Mouse (Mus musculus) neutrophil, adult 59 days (primary cell): ENCODE results near the gene Cisd3. TPM values are rescaled to one million over a fixed set of nuclear protein-coding genes. Genes with fewer than 3 reads are reported as not detected.

Experiments
- total RNA-seq, 2 experiments: library from RNA; stranded (reverse); gene quantifications; 1 replicate in 1 of 2; 2 replicates in 1 of 2; pipeline ENCODE4 v1.2.4; 2023

The Cisd3 gene
- total RNA-seq = 1 to 10 TPM; 4.9 to 6.8 TPM

GRCm38 (mm10) chr11:97685613-97686321 is at the start of gene Cisd3:
Gene Cisd3, plus strand, starts transcription at chr11:97685826.

DNA sequence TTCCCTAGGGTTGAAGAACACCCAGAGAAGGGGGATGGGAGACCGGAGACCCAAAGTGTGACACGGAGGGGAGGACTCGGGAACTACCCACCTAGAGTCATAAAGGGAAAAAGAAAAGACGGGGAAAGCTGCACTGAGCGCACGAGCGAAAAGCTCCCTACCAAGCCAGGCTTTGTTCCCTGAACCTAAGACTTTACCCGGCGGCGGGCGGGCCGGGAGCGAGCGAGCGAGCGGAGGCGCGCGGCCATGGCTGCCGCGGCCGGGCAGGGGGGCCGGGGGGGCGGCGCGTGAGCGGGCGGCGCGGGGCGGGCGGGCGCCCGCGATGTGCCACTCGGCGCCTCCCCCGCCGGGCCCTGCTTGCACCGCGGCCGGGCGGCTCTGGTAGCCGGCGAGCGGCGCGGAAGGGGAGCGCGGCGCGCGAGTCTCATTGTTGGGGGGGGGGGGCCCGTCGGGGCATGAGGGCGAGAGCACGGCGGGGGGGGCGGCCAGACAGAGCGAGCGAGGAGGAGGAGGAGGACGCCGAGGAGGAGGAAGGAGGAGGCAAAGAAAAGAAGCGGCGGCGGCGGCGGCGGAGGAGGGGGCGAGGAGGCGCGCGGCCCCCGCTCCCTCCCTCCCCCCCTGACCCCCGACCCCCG is 22.6 kb upstream of the Cisd3 start, which contains the start of gene Mllt6:
Gene Mllt6 (plus strand): TSS at position 522 of the 635 bp plus-strand sequence.

GRCm38 (mm10) chr11:97700003-97700745 is 14.5 kb downstream of the Cisd3 start, which contains the start of gene Pcgf2:
Gene Pcgf2, minus strand, starts transcription at chr11:97700497.

DNA sequence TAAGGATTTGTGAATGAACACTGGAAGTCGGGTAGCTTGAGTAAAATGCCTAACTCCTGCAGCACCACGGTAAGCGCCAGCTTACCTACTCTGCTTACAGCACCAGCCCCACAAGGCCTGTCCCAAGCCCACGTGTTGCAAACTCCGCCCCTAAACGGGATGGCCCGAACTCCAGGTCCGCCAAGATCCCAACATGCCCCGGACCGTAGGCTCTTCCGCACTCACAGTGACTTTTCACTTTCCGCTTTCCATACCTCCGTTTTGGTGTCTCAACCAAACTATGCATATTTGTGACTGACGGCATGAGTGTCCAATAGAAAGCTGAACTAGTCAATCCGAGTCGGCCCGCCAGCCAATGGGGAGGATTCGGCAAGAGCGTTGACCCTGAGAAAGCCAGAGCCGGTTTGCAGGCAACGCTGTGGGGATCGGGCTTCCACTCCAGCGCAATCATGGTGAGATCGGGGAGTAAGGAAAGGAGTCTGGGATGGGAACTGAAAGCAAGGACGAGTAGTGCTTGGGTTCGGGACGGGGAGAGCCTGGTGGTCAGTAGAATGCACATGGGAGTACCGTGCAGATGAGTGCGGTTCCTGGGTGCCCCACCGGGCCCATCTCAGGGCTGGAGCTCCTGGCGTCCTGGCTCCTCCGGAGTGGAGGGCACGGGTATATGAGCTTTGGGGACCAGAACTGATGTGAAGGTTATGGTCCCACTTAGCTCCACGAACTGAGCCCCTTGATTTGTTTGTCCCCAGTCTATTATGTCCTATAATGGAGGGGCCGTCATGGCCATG is 17.6 kb downstream of the Cisd3 start, which contains the start of gene Psmb3:
Gene Psmb3 (plus strand): TSS at position 361 of the 788 bp plus-strand sequence.

Other genes starting within 250 kb of the Cisd3 start
- not detected for gene 4933428G20Rik, start 185.5 kb upstream of the Cisd3 start, total RNA-seq
- not detected for gene Srcin1, start 109.6 kb upstream of the Cisd3 start, total RNA-seq
- gene Epop, start 56.1 kb upstream of the Cisd3 start, total RNA-seq = under 1 TPM; 0.78 to 0.84 TPM
- gene Mllt6, start 22.4 kb upstream of the Cisd3 start, total RNA-seq = 1 to 10 TPM; 6.8 to 7.6 TPM
- 1 to 10 TPM; 1.4 to 2.1 TPM for gene Pcgf2, start 14.7 kb downstream of the Cisd3 start, total RNA-seq
- 100 to 1,000 TPM; 129 to 142 TPM for gene Psmb3, start 17.6 kb downstream of the Cisd3 start, total RNA-seq
- gene Pip4k2b, start 58.9 kb downstream of the Cisd3 start, total RNA-seq = 10 to 100 TPM; 27.6 to 31.9 TPM
- 10 to 100 TPM; 46.2 to 49.5 TPM for gene Cwc25, start 80.7 kb downstream of the Cisd3 start, total RNA-seq
- gene 1700001P01Rik, start 90.1 kb downstream of the Cisd3 start, total RNA-seq = under 1 TPM in 1 of 2 experiments, not detected in 1; 0.66 TPM
- gene Rpl23, start 96.6 kb downstream of the Cisd3 start, total RNA-seq = 100 to 1,000 TPM; 575 to 596 TPM
- 100 to 1,000 TPM; 354 to 359 TPM for gene Lasp1, start 113.2 kb downstream of the Cisd3 start, total RNA-seq
- under 1 TPM; 0.68 to 0.89 TPM for gene B230217C12Rik, start 155.0 kb downstream of the Cisd3 start, total RNA-seq
- gene Fbxo47, start 198.3 kb downstream of the Cisd3 start, total RNA-seq = not detected